Mouse (Mus musculus): ENCODE measurements at regions not wholly inside any gene's neighbourhood (a gene's known extent, or its start where the extent isn't known, plus 50 kb on each side); places are given as distances from the start of the nearest gene placed in this dataset.
"Not testable (repeated sequence)": the region's sequence is repeated elsewhere in the genome, so short reads cannot be mapped to it uniquely, and the experiment has no call there.

DNA sequence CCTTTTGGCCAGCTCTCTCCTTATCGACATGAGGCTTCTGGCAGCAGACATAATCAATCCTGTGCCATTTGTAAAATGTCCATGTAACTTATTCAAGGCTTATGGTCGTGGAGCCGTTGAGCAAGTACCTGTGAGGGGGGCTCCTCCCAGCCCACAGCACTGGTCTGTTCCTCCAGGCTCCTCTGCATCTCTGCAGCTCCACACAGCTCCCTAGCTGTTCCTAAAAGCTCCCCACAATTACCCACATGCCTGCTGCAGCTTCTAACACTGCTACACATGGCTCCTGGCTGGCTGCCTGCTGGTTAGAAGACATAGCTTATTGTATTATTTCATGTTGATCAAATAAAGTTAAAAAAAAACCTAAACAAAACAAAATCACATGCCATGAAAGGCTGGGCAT lies 77.9 kb downstream of the Tcp10c start:
- not testable (repeated sequence) for H3K27ac ChIP-seq (ENCODE audit: insufficient read depth, low read length); H3K4me3 ChIP-seq (ENCODE audit: insufficient read depth, low read length); H3K4me1 ChIP-seq (ENCODE audit: control insufficient read depth, insufficient read depth, low read length)

DNA sequence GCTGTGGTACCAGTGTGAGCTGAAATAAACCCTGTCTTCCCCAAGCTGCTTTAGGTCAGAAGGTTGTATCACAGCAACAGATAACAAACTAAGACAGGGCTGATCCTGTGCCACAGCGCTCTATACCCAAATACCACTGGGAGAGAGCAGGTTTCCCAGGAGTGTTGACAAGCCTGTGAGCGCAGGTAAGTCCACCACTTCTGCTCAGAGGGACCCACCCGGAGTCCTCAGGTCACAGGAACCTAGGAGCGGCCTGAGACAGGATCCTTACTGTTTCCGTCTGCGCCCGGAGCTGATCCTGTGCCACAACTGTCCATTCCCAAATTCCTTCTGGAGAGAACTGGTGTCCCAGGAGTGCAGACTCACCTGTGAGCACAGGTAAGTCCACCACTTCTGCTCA lies 79.8 kb downstream of the Tcp10c start:
- not testable (repeated sequence) for H3K4me3 ChIP-seq (ENCODE audit: insufficient read depth, low read length); H3K4me1 ChIP-seq (ENCODE audit: control insufficient read depth, insufficient read depth, low read length); H3K27ac ChIP-seq (ENCODE audit: insufficient read depth, low read length)

DNA sequence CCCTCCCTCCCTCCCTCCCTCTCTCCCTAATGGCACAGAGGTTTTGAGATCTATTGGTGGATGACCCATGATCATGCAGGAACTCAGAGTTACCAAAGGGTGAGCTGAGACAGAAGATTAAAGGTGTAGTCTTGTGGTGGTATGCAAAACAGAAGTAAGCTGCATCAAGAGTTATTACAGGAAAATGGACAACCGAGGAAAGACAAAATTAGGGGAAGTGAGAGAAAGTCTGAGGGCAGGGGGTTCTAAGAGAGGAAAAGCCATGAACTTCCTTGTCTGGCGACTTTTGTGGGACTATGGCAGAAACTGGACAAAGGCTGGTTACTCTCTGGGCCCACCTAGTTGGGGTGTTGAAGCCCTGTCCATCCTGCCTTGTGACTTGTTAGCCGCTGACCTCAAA lies 84.4 kb downstream of the Tcp10c start:
- H3K4me1 ChIP-seq (ENCODE audit: control insufficient read depth, insufficient read depth, low read length); H3K27ac ChIP-seq (ENCODE audit: insufficient read depth, low read length); H3K4me3 ChIP-seq (ENCODE audit: insufficient read depth, low read length): not testable (repeated sequence)

DNA sequence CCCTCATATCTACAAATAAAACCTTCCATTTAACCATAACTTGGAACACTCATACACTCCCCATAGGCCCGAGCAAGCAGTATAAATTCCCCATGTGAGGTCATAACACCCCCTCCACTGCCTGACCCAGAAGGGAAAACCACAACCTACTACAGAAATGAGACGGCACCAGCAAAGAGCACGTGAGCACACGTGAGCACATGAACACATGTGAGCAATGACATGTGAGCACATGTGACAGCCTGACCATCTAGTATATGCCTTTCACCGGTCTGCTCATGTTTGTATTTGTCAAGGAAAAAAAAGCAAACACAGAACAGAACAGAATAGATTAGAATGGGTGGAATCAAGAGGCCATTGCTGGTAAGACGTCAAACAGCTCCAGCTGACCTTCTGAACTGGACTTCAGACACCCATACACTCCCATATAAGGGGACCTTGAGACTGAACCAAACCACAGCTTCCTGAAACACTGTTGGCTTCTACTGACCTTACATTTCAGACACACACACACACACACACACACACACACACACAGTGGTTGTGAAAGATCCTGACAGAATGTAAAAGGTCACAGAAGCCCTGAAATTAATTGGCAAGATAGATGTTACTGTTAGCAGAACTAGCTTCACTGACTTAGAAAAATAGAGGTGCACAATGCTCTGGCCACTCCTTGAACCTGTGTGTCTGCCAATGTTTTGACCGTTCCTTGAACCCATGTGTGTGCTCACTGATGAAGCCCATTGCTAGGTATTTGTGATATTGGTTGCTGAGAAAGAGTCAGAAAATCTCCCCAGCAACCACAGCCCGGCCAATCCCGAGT lies 86.5 kb downstream of the Tcp10c start:
- not testable (repeated sequence) for H3K4me3 ChIP-seq (ENCODE audit: insufficient read depth, low read length); H3K27ac ChIP-seq (ENCODE audit: insufficient read depth, low read length); H3K4me1 ChIP-seq (ENCODE audit: control insufficient read depth, insufficient read depth, low read length)

DNA sequence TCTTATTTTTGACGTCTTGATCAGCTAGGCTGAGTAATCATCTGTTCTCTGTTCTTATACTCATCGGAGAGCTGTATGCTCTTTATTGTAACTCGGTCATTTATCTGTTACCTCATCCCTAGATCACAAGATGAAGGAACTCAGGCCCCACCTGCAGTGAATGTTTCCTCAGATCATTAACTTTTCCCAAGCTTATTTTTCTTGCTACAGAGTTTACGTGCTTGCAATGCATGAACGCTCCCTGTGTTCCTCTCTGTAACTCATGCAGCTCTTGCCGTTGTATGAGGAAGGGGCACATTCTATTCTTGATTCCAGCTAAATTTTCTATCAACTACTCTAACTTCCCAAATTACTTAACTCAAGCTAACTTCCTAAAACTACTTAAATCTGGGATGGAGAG lies 87.9 kb downstream of the Tcp10c start:
- H3K4me1 ChIP-seq (ENCODE audit: control insufficient read depth, insufficient read depth, low read length); H3K4me3 ChIP-seq (ENCODE audit: insufficient read depth, low read length); H3K27ac ChIP-seq (ENCODE audit: insufficient read depth, low read length): not testable (repeated sequence)

GRCm38 (mm10) chr17:13456869-13457600 lies 102.7 kb downstream of the Tcp10c start:
- H3K27ac ChIP-seq (ENCODE audit: insufficient read depth, low read length); H3K4me1 ChIP-seq (ENCODE audit: control insufficient read depth, insufficient read depth, low read length); H3K4me3 ChIP-seq (ENCODE audit: insufficient read depth, low read length): not testable (repeated sequence)

DNA sequence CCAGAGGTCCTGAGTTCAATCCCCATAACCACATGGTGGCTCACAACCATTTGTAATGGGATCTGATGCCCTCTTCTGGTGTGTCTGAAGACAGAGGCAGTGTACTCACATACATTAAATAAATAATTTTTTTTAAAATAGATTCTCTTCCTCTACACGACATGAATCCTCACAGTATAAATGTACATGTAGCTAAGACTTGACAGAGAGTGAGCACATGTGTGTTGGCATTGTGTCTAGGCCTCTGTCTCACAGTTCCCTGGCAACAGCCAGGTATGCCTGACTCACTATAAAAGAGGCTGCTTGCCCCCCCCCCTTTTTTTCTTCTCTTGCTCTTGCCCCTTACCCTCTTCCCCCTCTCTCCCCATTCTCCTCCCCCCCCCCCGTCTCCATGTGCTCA lies 103.6 kb downstream of the Tcp10c start:
- H3K4me1 ChIP-seq (ENCODE audit: control insufficient read depth, insufficient read depth, low read length); H3K27ac ChIP-seq (ENCODE audit: insufficient read depth, low read length); H3K4me3 ChIP-seq (ENCODE audit: insufficient read depth, low read length): not testable (repeated sequence)

DNA sequence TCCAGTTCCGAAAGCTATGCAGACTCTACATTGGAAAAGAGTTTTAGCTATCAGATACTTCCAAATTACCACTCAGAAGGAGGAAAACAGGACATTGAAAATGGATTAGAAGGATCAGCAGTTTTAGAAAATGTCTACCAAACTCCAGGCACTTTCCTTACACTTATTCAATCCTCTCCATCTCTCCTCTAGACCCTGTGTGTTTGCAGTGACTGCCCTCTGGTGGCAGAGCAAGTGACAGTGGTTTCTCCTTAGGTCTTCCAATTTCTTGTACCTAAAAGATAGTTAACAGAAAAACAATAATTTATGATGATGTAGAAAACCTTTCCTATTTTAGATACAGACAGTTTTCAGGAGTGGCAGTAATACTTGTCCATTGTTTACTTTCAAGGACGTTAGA lies 104.4 kb downstream of the Tcp10c start:
- not testable (repeated sequence) for H3K4me1 ChIP-seq (ENCODE audit: control insufficient read depth, insufficient read depth, low read length); H3K27ac ChIP-seq (ENCODE audit: insufficient read depth, low read length); H3K4me3 ChIP-seq (ENCODE audit: insufficient read depth, low read length)

- H3K4me3 ChIP-seq (ENCODE audit: insufficient read depth, low read length); H3K27ac ChIP-seq (ENCODE audit: insufficient read depth, low read length); H3K4me1 ChIP-seq (ENCODE audit: control insufficient read depth, insufficient read depth, low read length): not testable (repeated sequence)
Measured at GRCm38 (mm10) chr17:13462663-13463062, 108.3 kb downstream of the Tcp10c start.

- H3K27ac ChIP-seq (ENCODE audit: insufficient read depth, low read length); H3K4me3 ChIP-seq (ENCODE audit: insufficient read depth, low read length); H3K4me1 ChIP-seq (ENCODE audit: control insufficient read depth, insufficient read depth, low read length): not testable (repeated sequence)
Measured at GRCm38 (mm10) chr17:13465822-13466221, 111.5 kb downstream of the Tcp10c start.

GRCm38 (mm10) chr17:13469867-13470380 lies 115.6 kb downstream of the Tcp10c start:
- H3K27ac ChIP-seq (ENCODE audit: insufficient read depth, low read length); H3K4me1 ChIP-seq (ENCODE audit: control insufficient read depth, insufficient read depth, low read length); H3K4me3 ChIP-seq (ENCODE audit: insufficient read depth, low read length): not testable (repeated sequence)
